Mouse (Mus musculus) layer of hippocampus, postnatal 10 days (tissue): ENCODE measurements around the gene Morf4l2. TPM values are rescaled to one million over a fixed set of nuclear protein-coding genes. Genes with fewer than 3 reads are reported as not detected.
A peak's percentile ranks its signal among the peaks of the same experiment; 100 is the strongest.
"Not testable (repeated sequence)": the region's sequence is repeated elsewhere in the genome, so short reads cannot be mapped to it uniquely, and the experiment has no call there.

Experiments
- DNase-seq, 2 experiments: peaks; one replicate each; pipeline ENCODE4 v3.0.0; 2021; ENCODE audit warnings: low spot score in 2 of 2
- long read RNA-seq: library from polyadenylated mRNA; stranded (forward); transcript quantifications from one replicate; pipeline ENCODE4 v2.0.0, GENCODE M21; 2023
- total RNA-seq, 2 experiments: library from RNA; stranded (reverse); gene quantifications; 2 replicates each; pipeline ENCODE4 v1.2.3; 2021

Morf4l2 gene
- total RNA-seq, result 100 to 1,000 TPM; 467 to 472 TPM
- long read RNA-seq, transcript Morf4l2-206 (2 exons, 885 nt), result minor isoform, 6 of 328 reads
- long read RNA-seq, transcript Morf4l2-202 (4 exons, 1,859 nt), result minor isoform, 74 of 328 reads
- long read RNA-seq, transcript Morf4l2-215 (3 exons, 1,782 nt), result major isoform, 221 of 328 reads
- long read RNA-seq, partial matches to known transcripts, result 0 of 328 reads
- long read RNA-seq, other reads (novel, unspliced or antisense), result 24 of 328 reads

- no peak for DNase-seq
Observed at GRCm38 (mm10) chrX:136743459-136743858, at the start of gene Morf4l2. Gene Morf4l2, minus strand, starts transcription at chrX:136743690.

GRCm38 (mm10) chrX:136789446-136789845 lies 46.0 kb upstream of the Morf4l2 start:
- no peak for DNase-seq

GRCm38 (mm10) chrX:136780041-136780440 lies 36.6 kb upstream of the Morf4l2 start, which contains the start of gene Glra4:
Gene Glra4, minus strand, starts transcription at chrX:136780141.
- no peak for DNase-seq

GRCm38 (mm10) chrX:136779262-136779661 lies 35.8 kb upstream of the Morf4l2 start:
- no peak for DNase-seq

- no peak for DNase-seq
Observed at GRCm38 (mm10) chrX:136778046-136778445, 34.6 kb upstream of the Morf4l2 start.

GRCm38 (mm10) chrX:136773035-136773434 lies 29.5 kb upstream of the Morf4l2 start:
- no peak for DNase-seq

DNA sequence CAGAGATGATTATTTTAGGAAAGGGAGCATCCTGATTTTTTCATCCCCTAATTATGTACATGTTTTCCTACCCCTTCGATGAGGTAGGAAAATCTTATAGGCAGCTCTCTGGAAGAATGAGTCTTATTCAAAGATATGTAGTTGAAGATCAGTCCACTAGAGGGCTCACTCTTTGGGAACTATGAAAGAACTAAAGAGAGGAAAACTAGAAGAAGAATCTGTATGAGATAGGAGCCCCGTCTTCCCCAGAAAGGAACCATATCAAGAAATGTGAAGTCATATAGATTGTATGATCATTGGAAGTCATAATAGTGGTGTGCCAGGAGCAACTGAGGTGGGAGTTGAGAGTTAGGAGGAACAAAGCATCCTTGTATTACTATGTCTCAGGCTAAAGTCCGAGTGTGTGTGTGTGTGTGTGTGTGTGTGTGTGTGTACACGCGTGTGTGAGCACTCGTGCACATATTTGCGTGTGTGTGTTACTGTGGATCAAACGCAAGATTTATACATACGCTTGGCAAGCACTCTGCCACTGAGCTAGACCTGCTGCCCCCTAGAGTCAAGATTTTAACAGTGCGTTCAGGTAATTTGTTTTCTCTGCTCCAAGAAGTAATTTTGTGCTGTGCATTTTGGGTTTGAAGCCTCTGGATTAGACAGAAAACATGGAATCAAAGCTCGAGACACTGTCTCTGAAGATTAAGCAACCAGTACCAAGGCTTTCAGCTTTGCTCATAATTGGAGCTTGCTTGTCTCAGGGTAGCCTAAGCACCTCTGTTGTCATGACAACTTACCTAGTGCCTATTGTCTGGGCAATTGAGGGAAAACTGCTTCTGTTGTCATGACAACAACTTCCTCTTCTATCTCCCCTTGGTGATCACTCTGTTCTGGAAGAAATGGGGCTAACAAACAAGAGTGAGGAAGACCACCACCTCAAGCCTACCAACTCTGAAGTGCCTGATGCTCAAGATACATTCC lies 17.9 kb upstream of the Morf4l2 start:
- no peak for DNase-seq

GRCm38 (mm10) chrX:136755464-136755863 lies 12.0 kb upstream of the Morf4l2 start:
- DNase-seq, result no peak

DNA sequence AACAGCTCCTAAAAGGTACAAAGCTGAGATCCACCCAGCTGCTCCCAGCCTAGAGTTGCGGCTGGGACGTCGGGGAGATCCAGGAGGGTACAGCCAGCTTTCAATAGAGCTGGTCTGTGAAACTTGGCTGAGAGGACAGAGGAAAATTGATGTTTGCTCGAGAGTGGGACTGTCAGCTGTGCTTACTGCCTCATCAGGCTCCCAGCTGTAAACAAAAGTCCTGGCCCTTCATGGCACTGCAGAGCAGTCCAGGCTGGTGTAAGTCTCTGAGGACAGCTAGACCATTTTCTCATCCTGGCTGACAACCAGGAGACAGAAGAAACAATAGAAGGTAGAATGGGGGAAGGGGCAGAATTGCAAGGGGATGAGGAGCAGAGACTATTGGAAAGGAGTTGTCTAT lies 5.8 kb upstream of the Morf4l2 start:
- no peak for DNase-seq

- DNase-seq, result no peak
Observed at GRCm38 (mm10) chrX:136744663-136745062, 1.2 kb upstream of the Morf4l2 start.

DNA sequence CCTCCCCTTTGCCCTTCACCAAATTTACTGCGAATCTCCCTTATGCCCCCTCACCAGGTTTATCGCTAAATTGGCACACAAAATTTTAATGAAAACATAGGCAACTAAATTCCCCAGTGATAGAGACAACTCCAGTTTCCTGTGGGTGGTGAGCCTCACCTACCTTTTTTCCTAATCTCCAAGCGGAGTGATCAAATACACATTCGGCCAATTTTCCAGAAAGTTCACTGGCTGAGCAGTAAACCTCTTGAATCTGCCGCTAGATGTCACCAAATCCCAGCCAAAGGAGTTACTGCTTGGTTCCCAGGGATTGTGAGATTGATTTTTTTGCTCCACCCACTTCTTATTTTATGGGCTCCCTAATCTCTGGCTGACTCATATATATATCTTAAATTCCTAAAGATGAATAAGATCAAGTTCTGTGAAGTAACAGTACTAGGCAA lies 808 bp downstream of the Morf4l2 start:
- DNase-seq, result peak; percentile 46 to 60

DNA sequence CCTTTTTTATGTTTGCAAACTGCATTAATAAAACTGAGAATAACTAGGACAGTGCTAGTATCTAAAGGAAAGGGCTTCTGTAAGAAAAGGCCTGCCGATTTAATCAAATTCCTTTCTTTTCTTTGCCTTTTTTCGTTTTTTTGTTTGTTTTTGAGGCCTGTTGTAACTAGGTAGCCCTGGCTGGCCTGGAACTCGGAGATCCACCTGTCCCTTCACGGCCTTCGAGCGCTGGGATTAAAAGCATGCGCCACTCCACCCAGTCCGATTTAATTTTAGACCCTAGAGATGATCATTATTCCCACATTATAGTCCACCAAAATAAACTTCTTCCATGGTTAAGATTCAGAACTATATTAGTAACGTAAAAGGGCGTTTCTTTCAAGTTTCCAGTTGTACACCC lies 1.2 kb downstream of the Morf4l2 start:
- peak in 1 of 2 experiments; percentile 24 for DNase-seq

- DNase-seq, result peak; percentile 69 to 81
Observed at GRCm38 (mm10) chrX:136741651-136742201, 1.8 kb downstream of the Morf4l2 start.

GRCm38 (mm10) chrX:136740791-136741650 lies 2.5 kb downstream of the Morf4l2 start:
- DNase-seq, result peak; percentile 82 to 84

DNA sequence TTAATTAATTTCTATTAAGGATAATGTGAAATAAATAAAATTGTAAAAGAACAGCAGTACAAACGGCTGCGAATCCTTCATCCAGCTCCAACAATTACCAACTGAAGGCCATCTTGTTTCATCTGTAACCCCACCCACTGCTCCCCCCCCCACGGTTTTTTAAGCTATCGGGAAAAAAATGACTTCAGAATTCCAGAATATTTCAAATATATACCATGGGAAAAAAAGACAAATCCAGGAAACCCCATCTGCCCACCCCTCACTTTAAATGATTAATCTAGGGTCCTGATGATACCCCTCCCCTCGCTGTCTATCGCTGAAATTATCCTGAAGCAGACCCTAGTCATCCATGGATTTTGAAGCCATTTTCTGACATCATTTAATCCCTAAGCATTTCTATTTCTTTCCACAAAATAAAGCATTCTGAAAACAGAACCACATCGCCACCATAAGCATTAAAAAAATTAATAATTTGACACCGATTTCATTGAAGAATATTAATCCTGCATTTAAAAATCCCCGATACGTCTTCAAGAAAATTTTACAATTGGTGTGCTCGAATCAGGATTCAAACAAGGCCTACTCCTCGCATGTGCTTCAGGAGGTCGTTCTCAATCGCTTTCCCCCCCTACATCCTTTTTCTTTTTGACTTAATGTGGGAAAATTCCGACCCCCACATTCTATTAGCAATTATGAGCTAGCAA lies 3.3 kb downstream of the Morf4l2 start:
- no peak for DNase-seq

GRCm38 (mm10) chrX:136732016-136732415 lies 11.5 kb downstream of the Morf4l2 start:
- DNase-seq, result no peak

- not testable (repeated sequence) for DNase-seq
Observed at GRCm38 (mm10) chrX:136714742-136715474, 28.6 kb downstream of the Morf4l2 start.

DNA sequence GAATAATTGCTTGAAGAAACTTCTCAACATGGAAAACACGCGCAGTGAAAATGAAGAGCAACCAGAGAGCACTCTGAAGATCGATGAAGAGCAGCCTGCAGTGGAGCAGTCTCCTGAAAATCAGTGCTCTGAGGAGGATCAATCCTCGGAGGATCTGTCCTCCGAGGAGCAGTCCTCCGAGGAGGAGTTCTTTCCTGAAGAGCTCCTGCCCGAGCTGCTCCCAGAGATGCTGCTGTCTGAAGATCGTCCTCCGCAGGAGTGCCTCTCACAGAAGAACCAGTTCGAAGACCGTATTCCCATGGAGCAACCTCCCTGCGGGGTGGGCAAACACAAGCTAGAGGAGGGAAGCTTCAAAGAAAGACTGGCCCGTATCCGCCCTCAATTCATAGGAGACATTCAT lies 34.7 kb downstream of the Morf4l2 start:
- DNase-seq, result peak in 1 of 2 experiments; percentile 16

DNA sequence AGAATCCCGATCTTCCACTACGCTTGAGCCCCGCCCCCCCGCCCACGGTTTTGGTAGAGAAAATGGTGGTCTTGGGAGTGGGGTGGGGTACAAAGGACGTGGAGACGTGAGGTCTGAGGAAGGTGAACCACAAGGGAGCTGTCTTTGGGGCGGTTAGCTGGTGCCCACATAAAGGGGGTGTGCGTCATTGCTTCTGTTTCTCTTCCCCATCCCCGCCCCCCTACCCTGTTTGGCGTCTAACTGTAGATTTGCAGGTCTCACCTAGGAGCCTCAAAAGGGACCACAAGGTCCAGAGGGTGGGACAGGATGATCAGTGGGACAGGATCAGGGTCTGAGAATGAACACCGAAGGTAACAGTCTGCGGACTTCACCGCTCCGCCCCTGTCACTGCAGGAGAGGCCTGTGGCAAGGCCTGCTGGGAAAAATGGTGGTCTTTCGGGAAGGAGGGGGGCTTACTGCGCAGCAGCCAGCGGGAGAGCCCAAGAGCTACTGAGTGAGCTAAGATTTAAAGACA lies 35.3 kb downstream of the Morf4l2 start:
- DNase-seq, result peak; percentile 42 to 62
